Mouse (Mus musculus): ENCODE data around the gene Ksr2.

DNA sequence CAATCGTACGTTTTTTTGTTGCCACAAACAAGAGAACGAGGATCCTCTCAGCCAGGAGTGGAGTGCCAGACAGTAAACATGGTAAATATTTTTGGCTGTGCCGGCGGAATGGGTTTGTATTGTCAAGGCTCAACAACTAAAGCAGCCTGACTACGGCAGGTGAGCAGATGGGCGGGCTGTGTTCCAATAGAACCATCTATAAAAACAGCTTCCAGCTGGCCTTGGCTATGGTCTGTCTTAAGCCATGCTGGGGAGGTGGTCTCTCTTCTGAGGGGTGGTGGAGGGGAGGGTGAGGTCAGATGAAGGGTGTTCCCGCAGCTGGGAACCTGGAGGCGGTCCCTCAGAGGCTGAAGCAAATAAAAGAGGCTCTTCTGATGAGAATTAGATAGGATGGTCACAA, 142.8 kb downstream of the Ksr2 start:
- no peak for TF ChIP-seq ETS1 (conservative IDR thresholded peaks at IDR 0.05; ENCODE audit: low read depth, low read length)
- no peak for TF ChIP-seq JUND (conservative IDR thresholded peaks at IDR 0.05; ENCODE audit: low read depth, low read length)
- TF ChIP-seq CTCF (conservative IDR thresholded peaks at IDR 0.05 in 1 of 2, IDR thresholded peaks at IDR 0.05 in 1 of 2; ENCODE audit: low read depth in 2 of 2, low read length in 2 of 2), result no peak
- TF ChIP-seq POLR2A (IDR thresholded peaks at IDR 0.05; ENCODE audit: low read depth, low read length), result no peak
- TF ChIP-seq MAZ (IDR thresholded peaks at IDR 0.05; ENCODE audit: low read depth, low read length), result no peak
- TF ChIP-seq SIN3A (IDR thresholded peaks at IDR 0.05; ENCODE audit: low read length), result no peak
- no peak for TF ChIP-seq RAD21 (IDR thresholded peaks at IDR 0.05; ENCODE audit: low read depth, low read length)
- TF ChIP-seq CHD2 (IDR thresholded peaks at IDR 0.05; ENCODE audit: low read length), result no peak
